Mouse (Mus musculus) T-cell, adult 2 months (primary cell): Measurements from ENCODE around the gene Emx2.

Source experiments
- DNase-seq: peaks from one replicate; pipeline ENCODE4 v3.0.0; 2022; ENCODE audit warnings: low spot score

The Emx2 gene

DNA sequence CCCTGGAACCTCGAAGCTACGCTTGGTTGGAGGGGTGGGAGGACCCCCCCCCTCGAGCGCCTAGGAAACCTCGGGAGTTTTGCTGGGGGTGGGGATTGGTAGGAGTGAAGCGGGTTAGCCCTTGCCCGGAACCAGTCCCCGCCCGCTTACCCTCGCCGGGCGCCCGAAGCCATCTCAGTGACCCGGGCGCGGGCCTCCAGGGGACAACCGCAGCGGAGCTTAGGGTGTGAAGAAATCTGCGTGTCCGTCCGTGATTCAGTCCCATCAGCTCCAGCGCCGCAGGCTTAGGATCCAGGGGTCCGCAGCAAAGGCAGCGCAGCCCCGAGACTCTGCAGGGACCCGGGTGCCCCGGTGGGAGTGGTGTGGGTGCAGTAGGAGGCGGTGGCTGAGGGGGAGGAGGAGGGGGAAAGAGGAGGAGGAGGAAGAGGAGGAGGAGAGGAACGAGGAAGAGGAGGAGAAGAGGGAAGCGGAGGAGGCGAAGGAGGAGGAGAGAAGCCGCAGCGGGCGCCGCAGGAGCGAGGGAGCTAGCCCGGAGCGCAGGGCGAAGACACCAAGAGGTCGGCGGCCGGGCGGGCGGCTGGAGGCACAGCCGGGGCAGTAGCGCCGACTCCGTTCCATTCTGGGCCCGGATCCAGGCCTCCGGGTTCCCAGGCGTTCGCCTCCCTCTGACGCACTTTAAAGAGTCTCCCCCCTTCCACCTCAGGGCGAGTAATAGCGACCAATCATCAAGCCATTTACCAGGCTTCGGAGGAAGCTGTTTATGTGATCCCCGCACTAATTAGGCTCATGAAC lies at the start of gene Emx2:
Gene Emx2 (plus strand): TSS at position 422 of the 792 bp plus-strand sequence.
- no peak for DNase-seq

- DNase-seq: no peak
Observed at GRCm38 (mm10) chr19:59414128-59414527, 44.0 kb upstream of the Emx2 start.

DNA sequence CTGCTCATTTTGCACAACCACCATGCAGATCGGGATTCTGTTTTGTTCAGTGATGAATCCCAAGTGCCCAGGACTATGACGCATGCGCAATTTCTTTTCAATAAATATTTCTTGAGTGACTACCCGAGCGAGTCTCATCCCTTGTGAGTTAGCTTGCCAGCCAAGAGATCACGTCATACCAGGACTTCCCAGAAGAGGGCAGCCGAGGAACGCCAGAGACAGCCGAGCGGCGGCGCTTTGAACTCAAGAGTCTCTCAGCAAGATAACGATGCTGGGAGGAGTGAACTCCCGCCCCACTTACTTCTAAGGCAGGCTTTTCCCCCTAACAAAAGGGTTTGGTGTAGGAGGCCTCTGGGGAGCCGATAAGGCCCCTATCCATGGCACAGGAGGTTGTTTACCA lies 40.1 kb upstream of the Emx2 start:
- peak; percentile 84 for DNase-seq

- no peak for DNase-seq
Observed at GRCm38 (mm10) chr19:59418671-59419070, 39.5 kb upstream of the Emx2 start.

- DNase-seq: no peak
Observed at GRCm38 (mm10) chr19:59422393-59422792, 35.8 kb upstream of the Emx2 start.

DNA sequence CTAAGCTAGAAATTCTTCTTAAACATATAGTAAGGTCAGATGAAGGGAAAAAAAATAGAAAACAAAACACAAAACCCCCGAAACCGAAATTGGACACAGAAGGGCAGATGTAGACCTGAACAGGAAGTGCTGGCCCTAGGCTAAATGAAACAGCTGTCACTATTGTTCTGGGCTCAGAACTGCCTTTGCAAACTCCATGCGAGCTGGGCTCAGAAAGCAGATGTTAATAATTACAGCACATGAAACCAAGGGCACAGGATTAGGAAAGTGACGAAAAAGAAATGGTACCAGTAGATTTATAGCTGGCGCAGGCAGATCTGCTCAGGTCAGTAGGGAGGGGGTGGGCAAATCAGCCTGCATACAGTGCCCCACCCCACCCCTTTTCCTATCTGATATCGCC lies 34.5 kb upstream of the Emx2 start:
- DNase-seq: no peak

- no peak for DNase-seq
Observed at GRCm38 (mm10) chr19:59424975-59425374, 33.2 kb upstream of the Emx2 start.

DNA sequence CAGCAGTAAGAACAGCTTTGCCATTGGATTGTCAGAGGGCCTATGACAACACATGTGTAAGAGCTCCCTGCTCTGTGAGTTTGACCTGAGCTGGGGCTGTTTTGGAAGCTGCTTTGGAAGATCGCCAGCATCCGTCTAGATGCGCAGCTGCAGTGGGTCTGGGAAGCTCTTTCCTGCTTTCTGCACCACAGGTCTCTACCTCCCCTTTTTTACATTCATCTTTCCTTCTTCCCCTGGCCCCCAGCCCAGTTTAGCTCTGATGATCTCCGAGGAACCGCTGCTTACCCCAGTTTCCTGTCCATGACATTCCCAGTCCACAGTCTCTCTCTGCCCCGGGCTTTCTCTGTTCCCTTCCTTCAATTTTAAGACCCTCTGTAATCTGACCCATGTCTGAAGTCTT lies 25.9 kb upstream of the Emx2 start:
- DNase-seq: no peak

DNA sequence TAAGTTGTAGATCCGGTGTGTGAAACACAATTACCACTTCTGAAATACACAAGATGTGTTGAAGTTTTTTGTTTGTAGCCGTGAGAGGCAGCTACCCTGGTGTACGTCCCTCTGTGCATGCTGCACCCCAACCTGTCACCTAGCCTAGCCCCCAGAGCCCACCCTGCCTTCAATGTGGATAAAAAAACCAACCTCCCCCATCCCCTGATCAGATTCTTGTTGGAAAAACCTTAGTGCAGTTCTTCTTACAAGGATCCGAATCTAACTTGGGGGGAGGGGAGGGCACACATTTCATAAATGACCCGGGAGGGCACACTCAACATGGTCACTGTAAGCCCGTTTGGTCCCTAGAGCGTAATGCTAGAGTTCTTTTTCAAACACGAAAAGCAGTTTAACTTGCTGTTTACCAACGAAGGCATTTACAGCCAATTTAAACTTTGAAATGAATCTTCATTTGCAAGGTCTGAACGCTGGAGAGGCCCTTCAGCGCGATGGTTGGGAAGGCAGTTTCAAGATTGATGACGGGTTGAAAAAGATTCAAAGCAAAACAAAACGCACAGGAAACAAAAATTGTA lies 7.5 kb upstream of the Emx2 start:
- no peak for DNase-seq

DNA sequence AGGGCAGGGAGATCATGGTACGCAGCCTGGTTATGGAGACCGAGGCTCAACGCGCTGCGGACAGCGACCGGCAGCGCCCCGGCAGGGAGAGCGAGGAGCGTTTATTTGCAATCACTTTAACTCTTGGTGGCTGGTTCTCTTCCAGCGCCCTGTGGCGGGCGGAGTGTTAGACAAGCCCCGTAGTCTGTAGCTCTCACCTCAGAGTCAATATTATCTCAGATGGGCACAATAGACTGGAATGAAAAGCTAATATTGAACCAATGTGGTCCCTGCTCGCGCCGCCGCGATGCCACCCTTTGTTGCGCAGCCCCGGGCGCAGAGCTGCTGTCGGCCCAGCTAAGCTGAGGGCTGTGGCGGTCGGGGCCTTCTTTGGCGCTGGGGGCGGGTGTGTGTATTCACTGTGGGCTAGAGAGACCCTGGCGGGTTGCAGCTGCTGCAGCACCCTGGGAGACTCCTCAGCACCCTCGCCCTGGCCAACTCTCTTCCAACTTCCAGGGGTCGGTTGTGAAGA lies 6.7 kb upstream of the Emx2 start:
- no peak for DNase-seq

- no peak for DNase-seq
Observed at GRCm38 (mm10) chr19:59452321-59452720, 5.9 kb upstream of the Emx2 start.

DNA sequence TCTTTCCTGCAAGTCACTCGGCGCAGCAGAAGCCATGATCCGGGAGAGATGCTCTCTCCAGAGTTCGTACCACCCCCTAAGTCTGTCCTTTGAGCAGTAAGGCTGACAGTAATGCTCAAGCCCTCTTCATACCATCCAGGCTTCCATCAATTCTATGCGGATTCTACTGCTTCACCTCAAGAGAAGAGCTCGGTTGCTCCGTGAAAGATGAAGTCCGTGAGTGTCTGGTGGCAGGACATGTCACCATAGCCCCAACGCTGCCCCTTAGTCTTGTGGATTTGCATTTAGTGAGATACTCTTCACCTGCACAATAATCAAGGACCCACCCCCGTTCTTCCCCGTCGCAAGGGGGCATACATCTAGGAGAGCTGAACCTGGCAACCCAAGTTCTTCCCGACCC lies 4.6 kb upstream of the Emx2 start:
- no peak for DNase-seq

- DNase-seq: peak; percentile 34
Observed at GRCm38 (mm10) chr19:59454196-59454595, 4.0 kb upstream of the Emx2 start.

- DNase-seq: no peak
Observed at GRCm38 (mm10) chr19:59455671-59456070, 2.5 kb upstream of the Emx2 start.

GRCm38 (mm10) chr19:59457011-59457945 lies 894 bp upstream of the Emx2 start:
- no peak for DNase-seq

DNA sequence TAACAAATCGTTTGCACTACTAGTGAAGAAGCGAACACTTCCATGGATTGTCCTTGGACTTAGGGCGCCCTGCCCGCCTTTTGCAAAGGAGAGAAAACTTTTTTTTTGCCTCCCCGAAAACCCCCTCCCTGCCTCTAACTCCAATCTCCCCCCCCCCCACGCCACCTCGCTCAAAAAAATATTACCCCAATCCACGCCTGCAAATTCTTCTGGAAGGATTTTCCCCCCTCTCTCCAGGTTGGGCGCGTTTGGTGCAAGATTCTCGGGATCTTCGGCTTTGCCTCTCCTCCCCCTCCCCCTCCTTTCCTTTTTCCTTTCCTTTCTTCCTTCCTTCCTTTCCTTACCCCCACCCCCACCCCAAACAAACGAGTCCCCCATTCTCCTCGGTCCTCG lies 567 bp downstream of the Emx2 start:
- DNase-seq: no peak

DNA sequence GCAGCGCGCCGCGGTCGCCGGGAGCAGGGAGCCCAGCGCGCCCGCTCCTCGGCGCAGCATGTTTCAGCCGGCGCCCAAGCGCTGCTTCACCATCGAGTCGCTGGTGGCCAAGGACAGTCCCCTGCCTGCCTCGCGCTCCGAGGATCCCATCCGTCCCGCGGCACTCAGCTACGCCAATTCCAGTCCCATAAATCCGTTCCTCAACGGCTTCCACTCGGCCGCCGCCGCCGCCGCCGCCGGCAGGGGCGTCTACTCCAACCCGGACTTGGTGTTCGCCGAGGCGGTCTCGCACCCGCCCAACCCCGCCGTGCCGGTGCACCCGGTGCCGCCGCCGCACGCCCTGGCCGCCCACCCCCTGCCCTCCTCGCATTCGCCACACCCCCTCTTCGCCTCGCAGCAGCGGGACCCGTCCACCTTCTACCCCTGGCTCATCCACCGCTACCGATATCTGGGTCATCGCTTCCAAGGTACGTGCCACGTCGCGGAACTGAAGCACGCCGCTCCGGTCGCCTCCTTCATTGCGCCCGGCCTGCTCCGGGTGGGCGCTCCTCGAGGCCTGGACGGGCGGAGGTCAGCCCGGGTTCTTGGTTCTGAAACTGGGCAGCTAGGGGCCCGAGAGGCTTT lies 1.1 kb downstream of the Emx2 start:
- no peak for DNase-seq

DNA sequence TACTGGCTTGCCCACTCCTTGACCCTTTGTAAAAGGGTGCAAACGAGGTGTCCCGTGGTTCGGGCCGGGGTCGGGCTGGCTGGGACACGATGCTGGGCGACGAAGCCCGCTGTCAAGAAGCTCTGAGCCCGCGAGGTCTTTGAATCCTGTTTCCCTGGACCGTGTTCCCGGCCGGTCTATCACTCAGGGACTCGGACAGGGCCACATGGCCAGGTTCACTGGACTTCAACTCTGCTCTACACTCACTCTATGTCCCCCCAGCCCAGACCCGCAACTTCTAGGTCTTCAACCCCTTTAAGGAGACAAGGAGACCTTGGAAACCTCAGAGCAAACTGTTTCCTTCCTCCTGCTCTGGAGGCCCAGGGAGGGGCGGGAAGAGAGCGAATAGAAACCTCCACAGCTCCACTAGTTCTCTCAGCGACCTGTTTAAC lies 1.7 kb downstream of the Emx2 start:
- no peak for DNase-seq

- DNase-seq: no peak
Observed at GRCm38 (mm10) chr19:59460328-59461115, 2.4 kb downstream of the Emx2 start.

DNA sequence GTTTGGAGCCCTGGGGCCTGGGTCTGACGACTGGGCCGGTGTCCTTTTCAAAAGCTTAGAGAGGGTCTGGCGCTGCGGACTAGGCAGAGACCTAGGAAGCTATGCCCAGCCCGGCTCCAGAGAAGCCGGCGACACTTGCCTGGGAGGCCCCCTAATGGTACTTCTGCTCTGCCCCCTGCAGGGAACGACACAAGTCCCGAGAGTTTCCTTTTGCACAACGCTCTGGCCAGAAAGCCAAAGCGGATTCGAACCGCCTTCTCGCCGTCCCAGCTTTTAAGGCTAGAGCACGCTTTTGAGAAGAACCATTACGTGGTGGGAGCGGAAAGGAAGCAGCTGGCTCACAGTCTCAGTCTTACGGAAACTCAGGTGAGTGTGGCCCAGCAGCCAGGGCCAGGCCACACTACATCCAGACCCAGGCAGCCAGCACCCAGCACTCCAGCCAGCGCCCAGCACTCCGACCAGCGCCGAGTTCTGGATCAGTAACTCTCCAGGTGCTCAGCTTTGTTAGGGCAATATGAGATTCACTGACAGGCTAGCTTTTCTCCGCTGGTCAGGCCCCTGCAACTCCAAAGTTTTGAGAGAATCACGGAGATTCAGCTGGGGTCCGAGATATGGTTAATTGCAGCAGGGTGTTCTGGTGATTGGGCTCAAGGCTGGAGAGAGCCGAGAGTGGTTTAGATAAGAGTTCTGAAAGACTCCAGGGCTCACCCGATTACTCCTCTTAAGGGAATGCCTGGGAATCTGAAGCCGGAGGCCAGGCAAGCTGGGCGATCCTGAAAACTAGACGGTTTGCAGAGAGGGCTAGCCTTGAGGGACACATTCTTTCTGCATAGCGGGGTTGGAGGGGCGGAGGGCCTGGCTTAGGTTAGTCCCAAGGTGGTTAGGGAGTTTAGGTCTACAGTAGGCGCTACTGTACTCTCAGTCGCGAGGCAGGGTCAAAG lies 3.6 kb downstream of the Emx2 start:
- DNase-seq: no peak
